Mouse (Mus musculus) embryo, embryonic 9.5 days (tissue): Measurements from ENCODE around the gene Rap2a.

Experiments used
- DNase-seq: peaks from one replicate; pipeline ENCODE4 v3.0.0-alpha.2; 2017; ENCODE audit errors: extremely low spot score

The Rap2a gene

GRCm38 (mm10) chr14:120542445-120542844 is 64.2 kb downstream of the Rap2a start:
- no peak for DNase-seq

- no peak for DNase-seq
These were observed 64.7 kb downstream of the Rap2a start for GRCm38 (mm10) chr14:120542976-120543375.

DNA sequence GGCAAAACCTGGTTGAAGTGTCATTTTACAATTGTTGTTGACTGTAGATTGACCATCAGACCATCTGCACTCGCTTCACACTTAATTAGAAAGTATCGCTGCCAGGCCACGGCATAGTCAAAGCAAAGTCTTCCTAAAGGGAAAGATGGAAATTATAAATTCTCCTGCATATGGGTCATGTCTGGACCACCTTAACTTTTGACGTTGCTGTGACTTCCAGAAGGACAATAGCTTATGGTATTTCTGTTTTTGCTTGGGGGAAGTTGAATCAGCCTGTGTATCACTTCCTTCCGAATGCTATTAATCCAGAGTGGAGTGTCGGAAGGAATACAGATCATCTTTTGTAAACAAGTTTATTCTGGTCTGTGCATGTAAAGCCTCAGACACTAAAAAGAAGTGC is 65.6 kb downstream of the Rap2a start:
- no peak for DNase-seq

DNA sequence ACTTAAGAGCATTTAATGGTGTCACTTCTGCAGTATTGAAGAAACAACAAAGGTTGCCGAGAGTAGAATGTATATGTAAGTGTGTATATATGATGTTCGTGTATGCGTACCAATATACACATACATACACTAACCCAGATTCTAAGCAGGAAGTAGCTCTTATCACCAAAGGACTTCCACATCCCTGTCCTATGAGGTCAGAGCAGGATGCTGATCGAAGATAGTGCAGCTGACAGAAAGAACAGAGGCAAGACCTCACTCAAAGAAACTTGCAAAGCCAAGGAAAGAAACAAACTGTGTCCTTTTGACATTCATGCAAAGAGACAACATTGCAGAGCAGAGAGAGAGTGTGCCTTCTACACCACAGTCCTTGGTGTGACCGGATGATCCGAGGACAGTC is 66.3 kb downstream of the Rap2a start:
- DNase-seq = no peak

DNA sequence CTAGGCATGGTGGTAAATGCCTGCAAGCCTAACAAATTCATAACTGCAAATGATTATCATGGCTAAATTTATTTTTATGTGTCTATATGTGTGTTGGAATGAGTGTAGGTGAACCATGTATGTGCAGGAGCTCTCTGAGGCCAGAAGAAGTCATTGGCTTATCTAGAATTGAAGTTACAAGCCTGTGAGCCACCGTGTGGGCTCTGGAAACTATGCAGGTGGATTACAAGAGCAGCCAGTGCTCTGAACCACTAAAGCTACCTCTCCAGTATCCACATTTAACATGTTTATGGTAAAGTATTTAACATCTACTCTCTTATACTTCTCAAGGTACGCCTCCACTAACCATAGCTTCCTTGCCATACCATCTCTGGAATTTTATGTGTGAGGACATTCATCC is 66.7 kb downstream of the Rap2a start:
- DNase-seq = no peak
